Mouse (Mus musculus) liver (tissue): ENCODE data around the gene Pgp.
A peak's percentile ranks its signal among the peaks of the same experiment; 100 is the strongest.

Source experiments
- DNase-seq: peaks from one replicate; pipeline ENCODE4 v3.0.0-alpha.2; 2020; ENCODE audit warnings: mixed read lengths

The Pgp gene

GRCm38 (mm10) chr17:24461580-24461979 is 8.6 kb upstream of the Pgp start:
- DNase-seq: peak; percentile 35

- DNase-seq: no peak
Measured at GRCm38 (mm10) chr17:24462932-24463331, 7.3 kb upstream of the Pgp start.

- DNase-seq: no peak
Measured at GRCm38 (mm10) chr17:24463374-24464133, 6.6 kb upstream of the Pgp start.

GRCm38 (mm10) chr17:24468636-24469246 is 1.5 kb upstream of the Pgp start:
- DNase-seq: no peak

- DNase-seq: no peak
Measured at GRCm38 (mm10) chr17:24469336-24469909, 769 bp upstream of the Pgp start.

GRCm38 (mm10) chr17:24470701-24471527 is 722 bp downstream of the Pgp start:
- peak; percentile 56 for DNase-seq

- DNase-seq: no peak
Measured at GRCm38 (mm10) chr17:24472512-24472911, 2.3 kb downstream of the Pgp start.

DNA sequence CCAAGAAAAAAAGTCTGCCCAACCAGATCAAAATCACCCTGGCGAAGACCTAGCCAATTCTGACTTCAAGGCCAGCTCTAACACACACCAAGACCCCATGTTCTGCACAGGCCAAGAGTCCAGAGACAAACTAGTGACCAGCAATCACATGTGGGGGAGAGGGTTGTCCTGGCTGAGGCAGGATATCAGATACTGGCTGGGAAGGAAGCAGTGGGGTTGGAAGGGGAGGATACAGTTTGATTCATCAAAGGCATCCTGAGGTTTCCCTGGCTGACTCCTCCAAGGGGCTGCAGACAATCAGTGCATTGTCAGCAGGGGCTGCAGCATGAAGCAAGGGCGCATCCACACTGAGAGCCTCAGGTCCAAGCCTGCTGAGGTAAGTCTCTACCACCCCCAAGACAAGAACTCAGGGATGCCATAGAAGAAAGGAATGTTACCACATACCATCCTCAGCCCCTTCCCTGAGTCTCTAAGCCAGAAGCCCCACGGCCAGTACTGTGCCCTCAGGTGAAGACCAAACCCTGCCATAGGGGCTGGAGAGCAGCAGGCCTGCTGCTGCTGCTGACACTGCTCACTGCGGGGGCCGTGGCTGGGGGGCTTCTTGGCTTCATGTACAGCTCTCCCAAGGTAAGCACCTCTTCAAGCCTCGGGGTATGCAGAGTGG is 3.6 kb downstream of the Pgp start, which contains the start of gene Bricd5:
TSS of gene Bricd5 (plus strand) at position 273 of the 664 bp plus-strand sequence.
- DNase-seq: no peak

DNA sequence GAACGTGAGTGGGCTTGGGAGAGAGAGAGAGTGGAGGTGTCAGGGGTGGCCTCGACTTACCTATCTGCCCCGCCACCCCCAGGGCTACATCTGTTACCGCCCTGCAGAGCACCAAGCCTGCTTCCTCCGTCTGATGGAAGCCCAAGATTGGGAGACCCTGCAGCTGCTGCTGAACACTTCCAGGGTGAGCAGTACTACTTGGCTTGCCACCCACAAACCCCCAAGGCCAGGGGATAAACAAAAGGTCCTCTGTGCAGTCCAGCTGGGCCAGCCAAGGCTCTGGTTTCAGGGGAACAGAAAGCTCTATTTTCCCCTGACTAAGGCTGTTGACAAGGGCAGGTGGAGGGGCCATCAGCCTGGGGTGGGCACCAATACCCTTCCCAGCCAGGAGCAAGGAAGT is 4.4 kb downstream of the Pgp start:
- DNase-seq: no peak

- no peak for DNase-seq
Measured at GRCm38 (mm10) chr17:24475586-24475985, 5.4 kb downstream of the Pgp start.

DNA sequence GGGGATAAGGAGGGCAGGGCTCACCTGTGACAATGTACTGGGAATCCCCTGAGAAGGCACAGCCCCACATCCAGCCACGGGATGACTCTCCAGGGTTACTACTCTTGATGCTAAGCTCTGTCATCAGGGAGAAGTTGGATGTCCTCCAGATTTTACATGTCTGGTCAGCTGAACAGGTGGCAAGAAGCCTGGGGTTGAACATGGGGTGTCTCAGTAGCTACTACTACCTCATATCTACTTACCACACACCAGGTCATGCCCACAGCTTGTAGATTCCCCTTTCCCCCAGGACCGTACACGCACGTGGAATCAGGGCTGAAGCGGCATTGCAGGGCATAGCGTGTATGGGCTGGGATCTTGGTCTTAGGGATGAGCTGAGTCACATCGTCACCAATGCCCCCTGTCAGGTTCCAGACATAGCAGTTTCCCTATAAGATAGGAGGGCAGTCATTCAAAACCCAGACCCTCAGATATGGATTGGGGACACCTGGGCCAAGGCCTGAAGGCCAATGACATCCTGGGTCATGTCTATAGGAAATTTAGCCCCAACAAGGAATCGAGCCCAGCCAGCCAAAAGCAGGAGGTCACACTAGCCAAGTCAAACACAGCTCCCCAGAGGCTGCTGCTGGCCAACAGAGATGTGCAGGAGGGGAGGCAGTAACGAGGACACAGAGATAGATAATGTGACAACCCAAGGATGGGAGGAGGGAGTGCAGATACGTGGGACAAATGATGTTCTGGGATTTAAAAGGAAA is 6.0 kb downstream of the Pgp start:
- no peak for DNase-seq

DNA sequence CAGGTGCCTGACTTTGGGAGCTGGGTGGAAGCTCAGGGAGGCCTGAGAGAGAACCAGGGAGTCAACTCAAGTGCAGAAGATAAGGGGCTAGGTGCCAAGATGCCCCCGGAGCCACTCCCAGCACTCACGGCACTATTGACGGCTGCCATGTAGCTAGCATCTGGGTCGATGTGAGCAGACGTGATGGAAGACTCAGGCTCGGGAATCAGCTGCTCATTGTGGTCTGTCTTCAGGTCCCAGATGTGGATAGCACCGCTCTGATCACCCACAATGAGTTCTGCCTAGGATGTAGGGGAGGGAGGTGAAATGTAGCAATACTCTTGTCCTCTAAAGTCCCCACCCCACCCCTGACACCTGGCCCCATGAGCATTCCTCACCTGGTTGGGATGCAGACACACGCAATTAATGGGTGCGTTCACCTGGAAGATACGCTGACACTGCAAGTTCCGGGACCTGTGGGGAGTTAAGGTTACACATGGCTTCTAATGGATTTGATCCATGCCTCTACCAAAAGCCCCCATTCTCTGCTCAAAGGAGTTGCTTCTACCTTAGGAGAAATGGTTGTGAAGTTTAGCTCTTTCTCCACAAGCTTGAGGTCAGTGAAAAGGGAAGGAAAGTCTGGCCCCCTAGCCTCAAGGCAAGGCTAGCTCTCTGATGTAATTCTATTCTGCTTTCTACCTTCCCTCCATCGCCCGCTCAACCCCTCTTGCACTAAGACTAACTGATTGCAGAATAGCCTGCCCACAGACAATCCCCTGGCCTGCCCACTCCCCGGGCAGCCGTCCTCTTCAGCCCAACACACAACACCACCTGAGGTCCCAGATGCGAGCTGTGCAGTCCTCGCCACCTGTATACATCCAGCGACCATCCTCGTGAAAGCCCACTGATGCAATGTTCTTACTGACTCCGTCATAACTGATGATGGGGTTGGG is 7.1 kb downstream of the Pgp start:
- DNase-seq: no peak

GRCm38 (mm10) chr17:24477985-24478600 is 7.9 kb downstream of the Pgp start:
- DNase-seq: no peak

- DNase-seq: peak; percentile 97
Measured at GRCm38 (mm10) chr17:24478663-24479380, 8.6 kb downstream of the Pgp start, which contains the start of gene Mlst8. TSS of gene Mlst8 (minus strand) at chr17:24479078.

DNA sequence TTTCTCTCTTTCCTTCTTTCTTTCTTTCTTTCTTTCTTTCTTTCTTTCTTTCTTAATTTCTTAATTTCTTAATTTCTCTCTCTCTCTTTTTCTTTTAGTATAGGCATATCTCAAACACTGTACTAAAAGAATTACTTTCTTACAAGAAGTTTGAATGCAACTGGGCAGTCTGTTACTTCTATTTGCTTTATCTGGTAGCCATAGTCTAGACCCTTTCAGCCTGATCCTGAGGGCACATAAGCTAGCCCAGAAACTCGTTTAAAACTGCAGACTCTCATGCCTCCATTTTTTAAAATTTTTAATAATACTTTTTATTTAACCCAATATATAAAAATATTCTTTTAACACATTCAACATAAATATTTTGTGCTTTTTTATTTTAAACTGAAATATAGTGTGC is 9.2 kb downstream of the Pgp start:
- no peak for DNase-seq

GRCm38 (mm10) chr17:24480201-24480826 is 10.1 kb downstream of the Pgp start:
- no peak for DNase-seq

DNA sequence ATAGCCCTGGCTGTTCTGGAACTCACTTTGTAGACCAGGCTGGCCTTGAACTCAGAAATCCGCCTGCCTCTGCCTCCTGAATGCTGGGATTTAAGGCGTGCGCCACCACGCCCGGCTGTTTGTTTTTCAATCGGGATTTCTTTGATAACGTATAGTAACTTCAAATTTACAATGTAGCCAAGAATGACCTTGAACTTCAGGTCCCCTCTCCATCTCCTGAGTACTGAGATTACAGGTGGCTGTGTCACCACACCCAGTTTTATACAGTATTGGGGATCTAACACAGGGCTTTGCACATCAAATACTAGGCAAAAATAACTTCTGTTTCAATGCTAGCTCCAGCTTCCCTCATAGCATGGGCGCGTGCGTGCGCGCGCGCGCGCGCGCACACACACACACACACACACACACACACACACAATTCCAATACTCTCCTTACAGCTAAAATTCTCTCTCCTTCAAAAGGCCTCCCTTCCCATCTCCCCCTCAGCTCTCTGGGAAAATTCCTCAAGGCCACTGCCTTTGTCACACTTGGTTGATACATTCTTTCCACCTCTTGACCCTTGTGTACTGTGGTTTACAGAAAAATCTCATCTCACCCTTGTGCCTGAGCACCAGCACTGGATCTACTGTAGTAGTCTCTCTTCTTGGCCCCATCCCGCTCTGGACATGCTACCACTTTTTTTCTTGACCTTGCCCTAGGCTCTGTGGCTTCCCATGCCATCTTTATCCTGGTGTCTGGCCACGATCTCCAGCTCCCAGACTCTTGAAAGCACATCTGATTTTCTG is 11.0 kb downstream of the Pgp start:
- no peak for DNase-seq

- no peak for DNase-seq
Measured at GRCm38 (mm10) chr17:24483495-24483894, 13.3 kb downstream of the Pgp start.
